Mouse (Mus musculus): ENCODE results near the gene Gucy2d. TPM values are rescaled to one million over a fixed set of nuclear protein-coding genes. Genes with fewer than 3 reads are reported as not detected.

The Gucy2d gene
- total RNA-seq, 2 experiments from 2014 or later = not detected

GRCm38 (mm10) chr7:98504726-98505314 is 64.6 kb downstream of the Gucy2d start:
- no peak for ATAC-seq (replicated peaks; ENCODE audit: poor library complexity, severe bottlenecking)

GRCm38 (mm10) chr7:98505664-98506063 is 65.4 kb downstream of the Gucy2d start:
- ATAC-seq (replicated peaks; ENCODE audit: poor library complexity, severe bottlenecking) = no peak

GRCm38 (mm10) chr7:98510961-98511958 is 71.0 kb downstream of the Gucy2d start:
- peak; percentile 89 for ATAC-seq (replicated peaks; ENCODE audit: poor library complexity, severe bottlenecking)

DNA sequence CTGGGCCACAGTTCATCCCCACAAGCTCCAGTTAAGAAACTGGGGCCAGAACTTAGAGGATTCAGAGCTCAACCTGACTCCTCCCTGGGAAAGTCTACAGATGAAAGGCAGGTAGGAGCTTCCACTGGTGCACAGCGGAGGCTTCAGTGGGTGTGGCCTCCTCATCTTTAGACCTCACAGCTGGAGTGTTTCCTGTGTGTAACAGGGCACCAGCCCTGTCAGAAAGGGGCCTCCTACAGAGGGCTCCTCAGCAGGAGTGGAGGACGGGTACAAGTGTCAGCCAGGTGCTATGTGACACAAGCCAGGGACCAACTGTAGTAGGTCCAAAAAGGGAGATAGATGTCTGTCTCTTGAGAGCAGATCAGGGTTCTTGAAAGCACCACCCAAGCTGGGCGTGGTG is 73.0 kb downstream of the Gucy2d start:
- no peak for ATAC-seq (replicated peaks; ENCODE audit: poor library complexity, severe bottlenecking)

DNA sequence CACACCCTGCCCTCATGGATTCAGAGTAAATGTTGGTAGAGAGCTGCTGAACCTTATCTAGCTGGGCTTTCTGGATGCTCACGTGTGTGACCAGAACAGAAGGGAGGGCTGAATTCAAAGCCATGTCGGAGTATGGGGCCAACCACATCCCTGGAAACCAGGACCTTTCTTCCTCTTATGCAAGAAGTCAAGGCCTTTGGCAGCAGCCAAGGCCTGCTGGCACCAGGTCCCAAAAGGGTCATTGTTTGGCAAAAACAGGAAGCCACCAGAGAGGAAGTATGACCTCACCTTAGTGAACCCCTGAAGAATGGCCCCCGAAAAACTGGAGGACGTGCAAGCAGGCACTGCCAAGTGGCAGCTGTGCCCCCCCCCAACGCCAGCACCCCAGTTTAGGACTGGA is 82.4 kb downstream of the Gucy2d start:
- ATAC-seq (replicated peaks; ENCODE audit: poor library complexity, severe bottlenecking) = peak; percentile 81

DNA sequence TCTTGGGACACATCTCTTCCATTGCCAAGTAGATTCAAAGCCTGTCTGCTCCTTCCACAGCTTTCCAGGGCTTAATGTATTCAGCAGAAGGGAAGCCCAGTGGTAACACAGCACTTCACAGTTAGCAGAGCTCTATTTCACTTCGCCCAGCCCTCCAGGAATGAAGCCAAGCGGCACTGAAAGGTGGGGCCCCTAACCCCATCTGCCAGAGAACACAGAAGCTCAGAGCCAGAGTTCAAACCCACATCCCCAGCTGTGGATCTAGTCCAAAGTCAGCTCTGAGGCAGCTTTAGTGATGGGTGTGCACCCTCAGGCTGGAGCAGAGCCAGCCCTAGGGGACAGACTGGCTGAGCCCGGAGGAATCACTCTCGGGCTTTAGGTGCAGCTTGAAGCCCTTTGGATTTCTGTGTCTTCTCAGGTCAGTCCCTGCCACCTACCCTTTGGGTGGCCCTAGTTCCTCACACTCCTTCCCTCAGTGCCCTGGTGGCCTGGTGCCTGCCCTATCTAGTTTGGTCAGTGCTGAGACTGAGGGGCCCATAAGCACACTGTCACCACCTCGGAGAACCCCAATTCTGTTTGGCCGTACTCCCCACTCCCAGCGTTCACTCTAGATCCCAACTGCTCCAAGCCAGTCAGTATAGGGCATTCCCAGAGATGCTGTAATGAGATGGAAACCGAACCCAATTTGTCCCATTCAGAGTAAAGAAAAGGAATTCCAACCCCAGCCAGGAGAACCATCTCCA is 83.0 kb downstream of the Gucy2d start:
- ATAC-seq (replicated peaks; ENCODE audit: poor library complexity, severe bottlenecking) = no peak

DNA sequence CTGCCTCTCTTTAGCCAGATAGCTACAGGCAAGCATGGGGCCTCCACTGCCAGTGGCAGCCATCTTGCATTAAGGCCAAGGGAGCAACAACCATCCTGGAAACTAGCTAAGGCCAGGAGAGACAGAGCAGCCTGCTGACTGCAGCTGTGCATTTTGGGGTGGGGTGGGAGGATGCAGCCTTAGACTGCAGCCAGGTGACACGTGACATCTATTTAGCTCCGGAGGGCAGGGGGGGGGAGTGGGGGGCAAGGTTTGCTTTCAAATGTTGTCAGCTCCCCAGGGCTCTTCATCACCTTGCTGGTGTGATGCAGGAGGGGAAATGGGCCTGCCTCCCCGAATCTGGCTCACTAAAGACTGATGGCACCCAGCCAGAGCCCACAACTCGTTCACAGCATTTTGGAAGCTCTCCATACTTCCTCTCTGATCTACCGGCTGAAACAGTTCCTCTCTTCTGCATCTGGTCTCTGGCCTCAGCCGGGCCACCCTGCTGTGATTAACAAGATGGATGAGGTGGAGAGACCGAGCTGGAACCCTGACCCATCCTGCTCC is 83.7 kb downstream of the Gucy2d start:
- peak; percentile 61 for ATAC-seq (replicated peaks; ENCODE audit: poor library complexity, severe bottlenecking)

- no peak for ATAC-seq (replicated peaks; ENCODE audit: poor library complexity, severe bottlenecking)
Observed at GRCm38 (mm10) chr7:98524401-98524800, 84.2 kb downstream of the Gucy2d start.

DNA sequence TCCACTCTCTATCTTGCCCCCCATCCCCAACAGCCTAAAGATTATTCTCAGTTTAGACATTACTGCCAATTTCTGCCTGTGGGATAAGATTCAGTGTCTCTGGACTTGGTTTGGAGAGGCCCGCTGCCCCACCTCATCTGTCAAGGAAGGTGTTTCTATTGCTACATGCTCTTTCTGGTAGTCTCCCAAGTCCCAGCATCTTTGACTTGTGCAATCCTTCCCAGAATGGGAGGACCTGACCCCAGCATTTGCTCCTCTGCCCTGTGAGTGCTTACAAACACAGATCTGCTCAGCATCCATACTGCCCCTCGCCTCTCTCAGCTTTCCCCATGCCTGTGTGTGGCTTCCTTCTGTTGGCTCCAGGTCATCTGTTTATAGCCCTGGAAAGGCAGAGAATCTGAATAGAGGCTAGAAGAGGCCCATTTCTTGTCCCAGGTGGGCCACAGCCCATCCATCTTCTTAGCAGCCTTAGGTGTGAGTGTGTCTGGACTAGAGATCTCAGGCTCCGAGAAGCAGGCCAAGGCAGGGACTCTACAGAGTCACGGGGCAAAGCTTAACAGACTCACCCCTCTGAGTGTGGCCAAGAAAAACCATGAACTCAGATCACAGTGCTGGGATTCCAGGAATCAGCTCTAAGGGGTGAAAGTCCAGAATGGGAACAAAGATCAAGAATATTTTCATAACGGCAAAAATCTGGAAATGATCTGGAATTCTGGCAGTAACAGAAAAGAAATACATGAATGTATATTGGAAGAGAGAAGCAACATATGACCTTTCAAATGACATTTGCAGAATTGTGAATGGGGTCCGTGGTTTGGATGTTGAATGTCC is 84.9 kb downstream of the Gucy2d start:
- no peak for ATAC-seq (replicated peaks; ENCODE audit: poor library complexity, severe bottlenecking)

Other genes starting within 250 kb of the Gucy2d start
- gene B3gnt6, start 240.9 kb upstream of the Gucy2d start, total RNA-seq (2014; fragmentation: Nextera tagmentation) = 0.58 TPM in 1 of 2 replicates, not detected in the other
- gene B3gnt6, start 240.9 kb upstream of the Gucy2d start, total RNA-seq (2017) = not detected in 2 replicates
- gene Acer3, start 119.2 kb upstream of the Gucy2d start, total RNA-seq (2014; fragmentation: Nextera tagmentation) = 42.7 and 49.6 TPM in 2 replicates
- 42.1 and 48.8 TPM in 2 replicates for gene Acer3, start 119.2 kb upstream of the Gucy2d start, total RNA-seq (2017)
- 0.43 TPM in 1 of 2 replicates, not detected in the other for gene Tsku, start 79.1 kb upstream of the Gucy2d start, total RNA-seq (2014; fragmentation: Nextera tagmentation)
- not detected in 2 replicates for gene Tsku, start 79.1 kb upstream of the Gucy2d start, total RNA-seq (2017)
- gene Lrrc32, start 48.9 kb downstream of the Gucy2d start, total RNA-seq (2014; fragmentation: Nextera tagmentation) = not detected in 2 replicates
- not detected in 2 replicates for gene Lrrc32, start 48.9 kb downstream of the Gucy2d start, total RNA-seq (2017)
- 53.5 and 71.9 TPM in 2 replicates for gene Emsy, start 216.4 kb downstream of the Gucy2d start, total RNA-seq (2014; fragmentation: Nextera tagmentation)
- gene Emsy, start 216.4 kb downstream of the Gucy2d start, total RNA-seq (2017) = 20.5 and 25.7 TPM in 2 replicates

Data from granulocyte monocyte progenitor cell, adult 5-6 weeks (primary cell).